Mouse (Mus musculus) 3T3-L1 (cell line): ENCODE results near the gene Akap6.

Experiments
- DNase-seq: peaks from one replicate; pipeline ENCODE4 v3.0.0-alpha.2; 2015; ENCODE audit warnings: low read depth, low spot score

Akap6 gene

DNA sequence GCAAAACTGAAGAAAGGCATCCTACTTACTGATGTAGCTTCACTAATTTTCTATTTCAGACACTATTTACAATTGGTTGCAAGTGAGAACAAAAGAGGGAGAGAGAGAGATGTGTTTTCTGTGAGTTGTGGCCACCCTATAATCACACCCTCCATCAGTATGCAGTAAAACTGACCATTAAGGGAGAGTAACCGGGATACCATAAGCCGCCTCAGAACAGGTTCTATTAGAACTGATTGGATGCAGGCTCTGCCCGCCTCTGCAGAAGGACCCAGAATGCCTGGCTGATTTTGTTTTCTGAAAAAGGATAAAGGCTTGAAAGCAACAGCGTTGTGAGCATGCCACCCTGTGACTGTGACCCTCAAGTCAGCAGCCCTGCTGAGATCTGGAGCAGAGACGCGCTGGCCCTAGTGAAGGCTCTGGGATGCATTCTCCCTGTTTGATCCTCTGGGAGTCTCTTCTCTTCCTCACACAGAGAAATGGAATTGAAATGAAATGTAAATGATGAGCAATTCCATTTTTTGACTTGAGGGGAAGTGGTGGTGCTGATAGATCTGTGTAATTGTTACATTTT, 445.0 kb downstream of the Akap6 start:
- DNase-seq = no peak

DNA sequence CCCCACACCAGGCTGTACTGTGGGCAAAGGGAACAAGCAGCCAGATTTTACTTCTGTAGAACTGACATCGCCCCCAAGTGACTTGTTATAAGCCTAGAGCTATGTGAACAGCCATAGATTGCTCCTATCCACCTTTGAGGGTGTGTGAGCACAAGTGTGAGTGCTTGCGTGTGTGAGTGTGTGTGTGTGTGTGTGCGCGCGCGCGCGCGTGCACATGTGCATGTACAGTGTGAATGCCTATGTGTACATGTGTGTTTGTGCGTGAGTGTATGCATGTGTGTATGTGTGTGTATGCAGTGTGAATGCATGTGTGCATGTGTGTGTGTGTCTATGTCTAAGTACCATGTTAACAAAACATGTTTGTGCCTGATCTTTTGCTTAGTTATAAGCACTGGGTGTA, 445.6 kb downstream of the Akap6 start:
- no peak for DNase-seq

DNA sequence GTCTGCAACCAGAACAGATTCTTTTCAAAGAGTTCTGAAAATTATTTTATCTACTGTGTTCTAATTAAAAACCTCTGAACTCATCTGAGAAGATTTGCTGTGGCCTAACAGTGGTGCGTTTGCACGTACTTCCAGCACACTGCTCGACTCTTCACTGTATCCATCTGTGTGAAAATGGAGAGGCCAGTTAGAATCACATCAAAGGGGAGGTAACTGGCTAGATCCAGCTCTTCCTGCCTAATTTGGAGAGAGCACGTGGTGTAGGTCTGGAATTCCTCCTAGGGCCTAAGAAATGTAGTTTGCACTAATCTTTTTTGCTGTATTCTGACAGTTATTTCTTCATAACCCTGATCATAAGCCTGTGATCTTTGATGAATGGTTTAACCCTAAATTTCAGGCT, 446.3 kb downstream of the Akap6 start:
- DNase-seq = peak; percentile 15

DNA sequence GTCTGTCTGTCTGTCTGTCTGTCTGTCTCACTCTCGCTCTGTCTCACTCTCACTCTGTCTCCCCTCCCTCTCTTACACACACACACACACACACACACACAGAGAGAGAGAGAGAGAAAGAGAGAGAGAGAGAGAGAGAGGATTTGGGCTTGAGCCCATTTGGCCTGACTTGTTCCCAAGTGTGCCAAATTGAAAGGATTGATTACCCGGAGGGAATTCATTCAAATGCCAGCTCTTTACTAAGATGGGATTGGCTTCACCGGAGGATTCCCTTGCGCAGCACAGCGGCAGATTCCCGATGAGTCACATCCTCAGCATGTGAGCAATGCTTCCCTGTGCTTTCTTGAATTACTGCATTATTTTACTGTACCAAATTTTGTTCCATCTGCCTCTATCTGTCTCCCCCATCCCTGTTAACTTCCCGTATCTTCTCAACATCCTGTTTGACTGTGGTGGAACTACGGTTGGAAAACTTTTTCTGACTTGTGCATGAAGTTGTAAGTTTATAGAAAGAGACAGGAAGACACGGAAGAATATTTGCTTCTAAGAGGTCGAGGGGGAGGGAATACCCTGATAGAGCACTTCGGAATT, 447.4 kb downstream of the Akap6 start:
- DNase-seq = peak; percentile 91

DNA sequence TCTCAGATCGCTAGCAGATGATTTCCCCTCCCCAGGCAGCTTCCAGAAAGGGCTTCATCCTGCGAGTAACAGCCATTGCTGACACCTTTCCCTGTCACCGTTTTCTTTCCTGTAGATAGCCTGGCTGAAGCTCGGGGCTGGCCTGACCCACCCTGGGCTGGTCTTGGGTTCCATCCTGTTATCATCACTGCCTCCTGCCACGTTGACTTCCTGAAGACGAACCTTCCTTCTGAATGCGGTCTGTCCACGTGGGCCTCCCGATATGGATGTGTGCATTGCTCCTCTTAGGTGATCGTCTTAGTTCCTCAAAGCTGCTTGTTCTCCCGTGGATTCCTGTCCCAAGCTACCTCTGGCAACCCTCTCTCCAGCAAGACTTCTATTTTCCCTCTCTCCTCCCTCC, 448.5 kb downstream of the Akap6 start:
- DNase-seq = no peak

DNA sequence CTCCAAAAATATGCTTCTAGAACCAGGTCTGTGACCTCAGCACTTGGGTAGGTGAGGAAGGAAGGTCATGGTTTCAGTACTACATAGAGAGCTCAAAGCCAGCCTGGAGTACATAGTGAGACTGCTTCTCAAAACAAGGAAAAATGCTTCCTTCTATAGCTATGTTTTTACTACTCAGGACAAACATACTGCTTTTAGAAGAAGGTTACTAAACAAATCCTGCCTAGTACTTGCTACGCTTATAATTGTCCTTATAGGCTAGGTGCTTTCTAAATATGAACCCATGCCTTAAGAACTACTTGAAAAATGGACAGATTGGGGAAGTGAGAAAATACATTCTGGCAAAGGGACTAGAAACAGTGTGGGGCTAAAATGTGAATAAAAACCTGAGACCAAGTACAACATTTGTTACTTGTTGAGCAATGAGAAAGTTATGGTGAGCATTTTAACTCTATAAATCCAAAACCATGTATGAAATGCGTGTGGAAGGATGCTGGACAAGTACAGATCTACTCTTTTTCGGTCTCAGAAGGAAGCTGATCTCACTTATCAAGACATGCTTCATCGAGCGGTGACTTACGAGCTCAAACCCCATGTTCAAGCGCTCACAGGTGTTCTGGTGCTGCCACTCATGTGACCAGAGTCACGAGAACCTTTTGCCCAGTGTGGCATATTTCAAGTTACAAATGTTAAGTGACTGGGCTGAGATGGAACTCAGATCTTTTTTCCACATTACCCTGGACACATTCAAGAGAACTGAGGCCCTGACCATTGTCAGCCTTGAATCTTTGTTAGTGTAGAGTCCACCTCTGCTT, 469.2 kb downstream of the Akap6 start:
- DNase-seq = no peak

DNA sequence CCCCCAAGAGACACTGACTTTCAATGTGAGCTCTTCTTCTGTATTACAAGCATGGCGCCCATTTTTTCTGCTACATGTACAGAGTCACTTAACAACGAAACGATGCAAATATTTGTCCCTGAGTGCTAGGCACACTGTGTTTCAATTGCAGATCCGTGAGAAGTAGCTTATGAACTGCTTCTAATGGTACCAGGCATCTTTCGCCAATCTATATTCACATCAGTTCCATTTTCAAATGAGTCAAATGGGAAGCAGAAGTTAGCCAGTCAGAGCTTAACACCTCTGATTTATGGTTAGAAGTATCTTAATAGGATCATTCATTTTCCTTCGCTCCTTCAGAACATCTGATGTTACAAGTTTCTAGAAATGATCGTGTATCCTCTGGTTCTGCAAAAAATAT, 492.3 kb downstream of the Akap6 start:
- no peak for DNase-seq

DNA sequence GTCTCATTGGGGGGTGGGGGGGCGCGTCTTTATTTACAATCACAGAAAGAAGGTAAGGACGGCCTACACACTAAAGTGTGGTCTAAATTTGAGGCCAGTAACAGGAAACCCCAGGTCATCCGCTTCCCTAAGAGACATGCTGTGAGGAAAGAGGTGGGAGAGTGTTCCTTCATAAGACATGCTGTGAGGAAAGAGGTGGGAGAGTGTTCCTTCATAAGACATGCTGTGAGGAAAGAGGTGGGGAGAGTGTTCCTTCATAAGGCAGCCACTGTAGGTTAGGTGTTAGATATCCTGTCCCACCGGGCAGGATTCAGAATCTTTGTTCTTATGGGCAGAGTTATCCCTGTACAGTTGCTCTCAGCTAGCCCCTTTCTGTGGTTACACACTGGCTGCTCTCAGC, 494.5 kb downstream of the Akap6 start:
- no peak for DNase-seq
